Mouse (Mus musculus) thymus, postnatal 0 days (tissue): ENCODE results near the gene Cldn8. TPM values are rescaled to one million over a fixed set of nuclear protein-coding genes. Genes with fewer than 3 reads are reported as not detected.

Experiments
- polyA plus RNA-seq: library from polyadenylated mRNA; unstranded; fragments of >200 nt; fragmentation: Nextera tagmentation; extraction: Ambion mirVana; gene quantifications from 2 replicates; pipeline ENCODE4 v1.2.1, GENCODE M21; 2015

The Cldn8 gene
- polyA plus RNA-seq, 1 experiment from 2014 or later: 2.7 TPM

Other genes starting within 250 kb of the Cldn8 start
- not detected in 2 replicates for gene Cldn17, start 56.2 kb downstream of the Cldn8 start, polyA plus RNA-seq
- not detected in 2 replicates for gene Krtap24-1, start 49.1 kb upstream of the Cldn8 start, polyA plus RNA-seq
- not detected in 2 replicates for gene 2310079G19Rik, start 64.5 kb upstream of the Cldn8 start, polyA plus RNA-seq
- gene Krtap26-1, start 84.6 kb upstream of the Cldn8 start, polyA plus RNA-seq: not detected in 2 replicates
- gene Krtap27-1, start 108.5 kb upstream of the Cldn8 start, polyA plus RNA-seq: not detected in 2 replicates
- gene 2310061N02Rik, start 144.8 kb upstream of the Cldn8 start, polyA plus RNA-seq: not detected in 2 replicates
- gene Krtap13-1, start 165.7 kb upstream of the Cldn8 start, polyA plus RNA-seq: not detected in 2 replicates
- gene Krtap13, start 188.5 kb upstream of the Cldn8 start, polyA plus RNA-seq: not detected in 2 replicates
- 0.13 TPM in 1 of 2 replicates, not detected in the other for gene 2310034C09Rik, start 195.7 kb upstream of the Cldn8 start, polyA plus RNA-seq
- gene 2310057N15Rik, start 211.0 kb upstream of the Cldn8 start, polyA plus RNA-seq: not detected in 2 replicates
- not detected in 2 replicates for gene Gm5965, start 214.7 kb upstream of the Cldn8 start, polyA plus RNA-seq
- not detected in 2 replicates for gene Gm20741, start 249.0 kb upstream of the Cldn8 start, polyA plus RNA-seq